In the genomic region with DNA sequence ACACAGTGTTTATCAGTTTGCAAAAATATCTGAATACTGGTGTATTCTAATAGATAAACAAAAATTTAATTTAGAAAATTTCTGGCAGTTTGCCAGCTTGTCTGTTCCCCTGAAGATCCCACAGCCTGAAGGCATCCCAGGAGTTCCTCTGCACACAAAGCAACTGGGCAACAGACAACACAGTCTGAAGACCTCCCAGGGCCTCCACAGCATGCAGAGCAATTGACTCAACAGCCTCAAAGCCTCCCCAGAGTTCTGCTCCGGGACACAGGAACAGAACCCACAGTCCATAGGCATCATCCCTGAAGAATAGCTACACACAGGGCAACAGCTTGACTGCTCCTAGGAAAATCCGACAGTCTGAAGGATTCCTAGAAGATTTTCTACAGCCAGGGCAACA, we compare ENCODE assay signal across 26 mouse cellular contexts. TPM values are rescaled to one million over a fixed set of nuclear protein-coding genes. Genes with fewer than 3 reads are reported as not detected.
DNase-seq lines count a peak whose midpoint lies in the region; ATAC-seq and TF ChIP-seq lines count a peak whose summit lies in the region.
"Had no signal": no experiment of that assay in that cellular context is flagged by ENCODE, and none has a peak within 500 bp of the region (broad histone marks: within the 10 kb centered on the region; RNA-seq: fewer than 3 reads in every experiment).

No protein-coding gene starts in this region.

- H3K36me3 ChIP-seq in hindbrain, embryonic 13.5 days = no peaks in the 10 kb centered on the region
- H3K36me3 ChIP-seq in hindbrain, embryonic 12.5 days = no peaks in the 10 kb centered on the region
- H3K36me3 ChIP-seq in midbrain, embryonic 14.5 days (ENCODE audit: control insufficient read depth, insufficient read depth, low read length) = no peaks in the 10 kb centered on the region
- H3K36me3 ChIP-seq in midbrain, embryonic 16.5 days (ENCODE audit: control insufficient read depth, insufficient read depth, low read length) = no peaks in the 10 kb centered on the region
- no peaks in the 10 kb centered on the region for H3K36me3 ChIP-seq in hindbrain, postnatal 0 days (ENCODE audit: insufficient read depth, low read length)
- H3K36me3 ChIP-seq: embryonic facial prominence, embryonic 15.5 days; heart, embryonic 13.5 days; intestine, embryonic 15.5 days had no signal

- intact Hi-C loops in left cerebral cortex, postnatal 25 days (cut with DNase I) = no loop called here

- peak; percentile 20 for DNase-seq in midbrain, embryonic 14.5 days
- DNase-seq in brain, adult 2 months (ENCODE audit: low read depth, low spot score) = peak; percentile 0
- DNase-seq in hindbrain, postnatal 0 days (ENCODE audit: low spot score) = peak; percentile 13
- DNase-seq in left cerebral cortex, postnatal 25 days (ENCODE audit: low spot score in 2 of 2) = no peak
- DNase-seq: adrenal gland, adult 8-10 months; adrenal gland, postnatal 36 days; cerebellum, adult 11-12 months; cerebellum, adult 9-10 months; cerebellum, postnatal 25 days; gastrocnemius, postnatal 14 days; heart, postnatal 36 days; kidney, adult 18-20 months had no signal

- ATAC-seq in hindbrain, embryonic 13.5 days (ENCODE audit: low FRiP score) = 0 out of 2 replicates have a peak, but pooled peaks have one; percentile 43
- ATAC-seq in hindbrain, embryonic 12.5 days (ENCODE audit: low FRiP score) = no peak
- no peak for ATAC-seq in midbrain, embryonic 14.5 days (ENCODE audit: low FRiP score, low TSS enrichment)
- no peak for ATAC-seq in midbrain, embryonic 16.5 days
- ATAC-seq in hindbrain, postnatal 0 days = peak; percentile 45; the same call in 1 of the 2 replicates
- ATAC-seq: intestine, embryonic 15.5 days had no signal

- no peak for TF ChIP-seq CTCF in hindbrain, postnatal 0 days (IDR thresholded peaks at IDR 0.05; ENCODE audit: low read depth)

- no peak overlapping the region for H3K4me2 ChIP-seq in hindbrain, embryonic 13.5 days
- H3K4me2 ChIP-seq in hindbrain, embryonic 12.5 days (replicated peaks) = no peak overlapping the region
- no peak overlapping the region for H3K4me2 ChIP-seq in midbrain, embryonic 14.5 days (ENCODE audit: low read length)
- no peak overlapping the region for H3K4me2 ChIP-seq in midbrain, embryonic 16.5 days (ENCODE audit: low read length)
- H3K4me2 ChIP-seq in hindbrain, postnatal 0 days (ENCODE audit: low read depth, low read length) = no peak overlapping the region
- H3K4me2 ChIP-seq: embryonic facial prominence, embryonic 15.5 days; heart, embryonic 13.5 days; intestine, embryonic 15.5 days had no signal

- WGBS in hindbrain, embryonic 13.5 days = 48% methylated on average over 2 of the region's 2 CpGs
- WGBS in hindbrain, embryonic 12.5 days = 50% methylated on average over 2 of the region's 2 CpGs
- 28% methylated on average over 2 of the region's 2 CpGs for WGBS in midbrain, embryonic 14.5 days
- whole genome bisulfite sequencing in midbrain, embryonic 16.5 days = 26% methylated on average over 2 of the region's 2 CpGs
- WGBS in hindbrain, postnatal 0 days = 24% methylated on average over 2 of the region's 2 CpGs

- H3K27me3 ChIP-seq in hindbrain, embryonic 13.5 days = no peaks in the 10 kb centered on the region
- H3K27me3 ChIP-seq in hindbrain, embryonic 12.5 days = no peaks in the 10 kb centered on the region
- H3K27me3 ChIP-seq in midbrain, embryonic 14.5 days (ENCODE audit: control insufficient read depth, insufficient read depth, low read length) = no peaks in the 10 kb centered on the region
- no peaks in the 10 kb centered on the region for H3K27me3 ChIP-seq in midbrain, embryonic 16.5 days (ENCODE audit: control insufficient read depth, insufficient read depth, low read depth, low read length)
- H3K27me3 ChIP-seq in hindbrain, postnatal 0 days (ENCODE audit: insufficient read depth, low read length) = no peaks in the 10 kb centered on the region
- H3K27me3 ChIP-seq: embryonic facial prominence, embryonic 15.5 days; heart, embryonic 13.5 days; intestine, embryonic 15.5 days had no signal

- H3K9ac ChIP-seq in hindbrain, embryonic 13.5 days = no peak overlapping the region
- no peak overlapping the region for H3K9ac ChIP-seq in hindbrain, embryonic 12.5 days
- H3K9ac ChIP-seq in midbrain, embryonic 14.5 days (replicated peaks; ENCODE audit: low read length) = no peak overlapping the region
- H3K9ac ChIP-seq in midbrain, embryonic 16.5 days (ENCODE audit: low read depth, low read length) = no peak overlapping the region
- no peak overlapping the region for H3K9ac ChIP-seq in hindbrain, postnatal 0 days (replicated peaks; ENCODE audit: low read length)
- H3K9ac ChIP-seq: embryonic facial prominence, embryonic 15.5 days; heart, embryonic 13.5 days; intestine, embryonic 15.5 days had no signal

- no peak overlapping the region for H3K27ac ChIP-seq in hindbrain, embryonic 13.5 days
- no peak overlapping the region for H3K27ac ChIP-seq in hindbrain, embryonic 12.5 days
- no peak overlapping the region for H3K27ac ChIP-seq in midbrain, embryonic 14.5 days (replicated peaks; ENCODE audit: low read depth, low read length)
- no peak overlapping the region for H3K27ac ChIP-seq in midbrain, embryonic 16.5 days (ENCODE audit: low read length)
- H3K27ac ChIP-seq in hindbrain, postnatal 0 days = no peak overlapping the region
- H3K27ac ChIP-seq: embryonic facial prominence, embryonic 15.5 days; heart, embryonic 13.5 days; intestine, embryonic 15.5 days had no signal

- no peak overlapping the region for H3K4me3 ChIP-seq in hindbrain, embryonic 13.5 days
- H3K4me3 ChIP-seq in hindbrain, embryonic 12.5 days = no peak overlapping the region
- H3K4me3 ChIP-seq in midbrain, embryonic 14.5 days (replicated peaks; ENCODE audit: low read depth, low read length) = no peak overlapping the region
- no peak overlapping the region for H3K4me3 ChIP-seq in midbrain, embryonic 16.5 days (ENCODE audit: low read depth, low read length)
- no peak overlapping the region for H3K4me3 ChIP-seq in hindbrain, postnatal 0 days (ENCODE audit: low read length)
- H3K4me3 ChIP-seq: embryonic facial prominence, embryonic 15.5 days; erythroblast, embryonic 14.5 days; heart, embryonic 13.5 days; intestine, embryonic 15.5 days had no signal

- no peaks in the 10 kb centered on the region for H3K9me3 ChIP-seq in hindbrain, embryonic 13.5 days
- no peaks in the 10 kb centered on the region for H3K9me3 ChIP-seq in hindbrain, embryonic 12.5 days (replicated peaks)
- no peaks in the 10 kb centered on the region for H3K9me3 ChIP-seq in midbrain, embryonic 14.5 days (ENCODE audit: control insufficient read depth, low read length)
- H3K9me3 ChIP-seq in midbrain, embryonic 16.5 days (replicated peaks; ENCODE audit: control insufficient read depth, low read length, poor library complexity, severe bottlenecking) = no peaks in the 10 kb centered on the region
- H3K9me3 ChIP-seq in hindbrain, postnatal 0 days (ENCODE audit: low read length) = no peaks in the 10 kb centered on the region
- H3K9me3 ChIP-seq: embryonic facial prominence, embryonic 15.5 days; heart, embryonic 13.5 days; intestine, embryonic 15.5 days had no signal

- no peaks in the 10 kb centered on the region for H3K4me1 ChIP-seq in hindbrain, embryonic 13.5 days (replicated peaks)
- no peaks in the 10 kb centered on the region for H3K4me1 ChIP-seq in hindbrain, embryonic 12.5 days
- no peaks in the 10 kb centered on the region for H3K4me1 ChIP-seq in midbrain, embryonic 14.5 days (ENCODE audit: control insufficient read depth, insufficient read depth, low read length)
- no peaks in the 10 kb centered on the region for H3K4me1 ChIP-seq in midbrain, embryonic 16.5 days (ENCODE audit: control insufficient read depth, insufficient read depth, low read length)
- H3K4me1 ChIP-seq in hindbrain, postnatal 0 days (ENCODE audit: insufficient read depth, low read length) = no peaks in the 10 kb centered on the region
- H3K4me1 ChIP-seq: embryonic facial prominence, embryonic 15.5 days; heart, embryonic 13.5 days; intestine, embryonic 15.5 days had no signal

RNA-seq across cellular contexts. Expression of a gene that starts 59.3 kb away (rescaled TPM):
- polyA plus RNA-seq in hindbrain, embryonic 13.5 days (2015; fragmentation: Nextera tagmentation; extraction: Ambion mirVana) = not detected in 2 replicates
- not detected in 2 replicates for polyA plus RNA-seq in hindbrain, embryonic 12.5 days (2016; fragmentation: Nextera tagmentation; extraction: Ambion mirVana)
- not detected in 2 replicates for polyA plus RNA-seq in midbrain, embryonic 14.5 days (2014; fragmentation: Nextera tagmentation; extraction: Ambion mirVana)
- not detected in 2 replicates for polyA plus RNA-seq in midbrain, embryonic 16.5 days (2015; fragmentation: Nextera tagmentation; extraction: Ambion mirVana)
- not detected in 2 replicates for total RNA-seq in hindbrain, postnatal 0 days (2014; rRNA removed)
- polyA plus RNA-seq in hindbrain, postnatal 0 days (2015; fragmentation: Nextera tagmentation; extraction: Ambion mirVana) = not detected in 2 replicates
- total RNA-seq in left cerebral cortex, postnatal 25 days (2021) = not detected
- total RNA-seq: adrenal gland, postnatal 36 days; ES-E14; gastrocnemius, postnatal 14 days; heart, adult 8-10 months; heart, postnatal 36 days had no signal
- polyA plus RNA-seq: cortical plate, adult 2 months; embryonic facial prominence, embryonic 15.5 days; erythroblast, embryonic 14.5 days; forebrain, embryonic 11.5 days; forebrain, embryonic 16.5 days; frontal cortex, adult 2 months; heart, embryonic 13.5 days; heart, postnatal 0 days; intestine, embryonic 15.5 days had no signal

Comparison
In these comparisons a context has a peak if more than half of its experiments do, and no peak if none do; other contexts are left out.
1. ATAC-seq: peak in hindbrain, embryonic 13.5 days (single experiment) and hindbrain, postnatal 0 days (single experiment); none in hindbrain, embryonic 12.5 days (single experiment), midbrain, embryonic 14.5 days (single experiment) and midbrain, embryonic 16.5 days (single experiment).
2. DNase-seq: peak in midbrain, embryonic 14.5 days (single experiment), brain, adult 2 months (single experiment) and hindbrain, postnatal 0 days (single experiment); none in left cerebral cortex, postnatal 25 days (0 of 2).